Mouse (Mus musculus): ENCODE results near the gene Atg9b. TPM values are rescaled to one million over a fixed set of nuclear protein-coding genes. Genes with fewer than 3 reads are reported as not detected.

Atg9b gene
- total RNA-seq (2021): 1 to 10 TPM; 3.9 to 4.7 TPM

DNA sequence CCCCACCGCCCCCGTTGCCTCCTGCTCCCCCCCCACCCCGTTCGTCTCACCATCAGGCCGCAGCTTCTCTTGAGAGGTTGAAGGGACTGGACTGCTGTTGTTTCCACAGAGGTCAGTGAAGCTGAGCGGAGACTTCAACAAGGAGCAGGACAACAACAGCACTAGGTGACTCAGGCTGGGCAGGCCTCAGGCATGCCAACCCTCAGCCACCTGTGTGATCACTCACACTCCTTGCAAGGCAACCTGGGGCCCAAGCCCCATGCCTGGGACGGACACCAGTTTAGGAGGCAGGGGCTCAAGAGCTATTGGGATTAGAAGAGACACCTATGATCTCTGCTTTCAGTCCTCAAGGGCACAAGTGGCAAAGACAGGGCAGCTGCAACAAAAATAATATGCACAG, at the start of gene Atg9b:
Gene Atg9b, minus strand, starts transcription at position 280 of the 400 bp plus-strand sequence.
- intact Hi-C loops (cut with DNase I): no loop called here
- no peak for DNase-seq (ENCODE audit: extremely low spot score in 1 of 2, low spot score in 2 of 2)

DNA sequence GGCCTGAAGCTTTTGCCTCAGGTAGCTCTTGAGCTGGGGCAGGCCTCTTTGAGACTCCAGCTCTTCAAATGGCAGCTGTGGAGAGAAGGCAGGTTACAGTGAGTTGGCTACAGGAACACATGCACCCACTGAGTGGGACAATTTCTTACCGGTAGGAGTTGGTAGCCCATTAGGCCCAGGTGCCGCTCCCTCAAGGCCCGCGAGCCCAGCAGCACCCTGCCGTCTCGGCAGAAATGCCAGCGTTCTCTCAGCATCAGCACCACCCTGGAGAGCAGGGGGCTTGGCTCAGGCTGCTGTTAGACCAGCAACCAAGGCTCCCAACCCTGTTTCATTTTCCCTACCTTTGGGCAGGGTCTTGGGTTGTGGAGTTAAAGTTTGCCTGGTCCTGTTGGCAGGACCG, 49.2 kb upstream of the Atg9b start:
- no peak for DNase-seq (ENCODE audit: extremely low spot score in 1 of 2, low spot score in 2 of 2)
- intact Hi-C loops (cut with DNase I): no loop called here

DNA sequence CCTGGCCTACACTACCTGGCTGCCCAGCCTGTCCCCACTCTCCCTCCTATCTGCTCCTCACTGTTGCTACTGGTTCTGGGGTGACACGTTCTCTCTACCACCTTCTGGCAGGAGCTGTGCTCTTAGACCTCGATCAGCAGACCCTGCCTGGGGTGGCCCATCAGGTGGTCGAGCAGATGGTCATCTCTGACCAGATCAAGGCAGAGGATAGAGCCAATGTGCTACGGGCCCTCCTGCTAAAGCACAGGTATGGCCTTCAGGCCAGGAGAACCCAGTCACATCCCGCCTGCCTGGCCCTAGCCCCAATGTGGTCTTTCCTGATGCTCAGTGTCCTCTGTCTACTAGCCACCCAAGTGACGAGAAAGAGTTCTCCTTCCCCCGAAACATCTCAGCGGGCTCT, 42.0 kb upstream of the Atg9b start:
- intact Hi-C loops (cut with DNase I): no loop called here
- DNase-seq (ENCODE audit: extremely low spot score in 1 of 2, low spot score in 2 of 2): no peak

DNA sequence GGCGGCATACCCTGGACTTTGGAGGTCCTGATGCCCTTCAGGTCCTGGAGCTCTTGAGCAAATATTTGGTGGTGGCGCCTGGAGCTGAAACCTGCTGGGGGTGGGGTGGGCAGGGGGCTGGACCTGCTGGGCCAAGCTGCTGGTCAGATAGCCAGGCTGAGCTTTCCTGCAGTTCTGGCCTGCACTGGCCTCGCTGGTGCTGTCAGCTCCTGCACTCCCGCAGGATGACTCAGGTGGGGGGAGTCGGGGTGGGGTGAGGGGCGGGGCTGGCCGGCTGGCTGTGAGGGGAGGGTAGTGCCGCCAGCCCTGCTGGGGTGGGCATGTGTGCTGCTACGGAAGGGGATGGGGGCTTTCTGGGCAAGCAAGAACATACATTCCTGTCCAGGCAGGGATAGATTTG, 36.7 kb upstream of the Atg9b start:
- intact Hi-C loops (cut with DNase I): no loop called here

DNA sequence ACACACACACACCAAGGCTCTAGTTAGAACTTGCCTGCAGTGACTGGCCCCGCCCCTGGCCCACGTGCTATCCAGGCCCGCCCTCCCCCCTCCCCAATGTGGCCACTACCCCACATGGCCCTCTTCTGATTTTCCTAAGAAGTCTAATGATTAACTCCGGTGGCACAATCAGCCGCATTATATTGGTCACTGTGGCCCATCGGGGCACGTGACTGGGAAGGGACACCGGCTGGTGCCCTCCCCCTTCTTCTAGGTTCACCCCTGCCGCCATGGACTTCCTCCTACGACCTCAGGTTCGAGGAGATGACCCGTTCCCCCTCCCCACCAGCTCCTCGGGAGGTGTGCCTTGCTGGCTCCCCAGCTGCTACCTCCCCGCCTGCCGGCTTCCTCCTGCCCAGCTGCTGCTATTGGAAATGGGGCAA, 36.0 kb upstream of the Atg9b start:
- peak in 1 of 2 experiments; percentile 37 for DNase-seq (ENCODE audit: extremely low spot score in 1 of 2, low spot score in 2 of 2)
- intact Hi-C loops (cut with DNase I): no loop called here

More for the DNA sequence above, 36.7 kb upstream of the Atg9b start:
- no peak for DNase-seq (ENCODE audit: extremely low spot score in 1 of 2, low spot score in 2 of 2)

DNA sequence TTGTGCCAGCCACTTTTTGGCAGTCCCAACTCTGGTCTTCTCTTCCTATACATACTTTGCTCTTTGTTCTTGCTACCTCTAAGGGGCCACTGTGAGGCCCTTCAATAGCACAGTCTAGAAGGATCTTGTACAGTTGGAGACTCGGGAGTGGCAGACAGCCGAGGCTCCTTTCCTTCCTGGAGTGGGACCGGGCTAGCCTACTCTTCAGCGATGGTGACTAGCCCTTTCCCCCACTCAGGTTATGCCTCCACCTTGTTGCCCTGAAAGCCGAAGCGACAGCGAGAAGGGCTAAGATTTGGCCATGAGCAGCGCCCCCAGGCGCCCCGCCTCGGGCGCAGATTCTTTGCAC, 35.3 kb upstream of the Atg9b start:
- intact Hi-C loops (cut with DNase I): no loop called here
- DNase-seq (ENCODE audit: extremely low spot score in 1 of 2, low spot score in 2 of 2): no peak

DNA sequence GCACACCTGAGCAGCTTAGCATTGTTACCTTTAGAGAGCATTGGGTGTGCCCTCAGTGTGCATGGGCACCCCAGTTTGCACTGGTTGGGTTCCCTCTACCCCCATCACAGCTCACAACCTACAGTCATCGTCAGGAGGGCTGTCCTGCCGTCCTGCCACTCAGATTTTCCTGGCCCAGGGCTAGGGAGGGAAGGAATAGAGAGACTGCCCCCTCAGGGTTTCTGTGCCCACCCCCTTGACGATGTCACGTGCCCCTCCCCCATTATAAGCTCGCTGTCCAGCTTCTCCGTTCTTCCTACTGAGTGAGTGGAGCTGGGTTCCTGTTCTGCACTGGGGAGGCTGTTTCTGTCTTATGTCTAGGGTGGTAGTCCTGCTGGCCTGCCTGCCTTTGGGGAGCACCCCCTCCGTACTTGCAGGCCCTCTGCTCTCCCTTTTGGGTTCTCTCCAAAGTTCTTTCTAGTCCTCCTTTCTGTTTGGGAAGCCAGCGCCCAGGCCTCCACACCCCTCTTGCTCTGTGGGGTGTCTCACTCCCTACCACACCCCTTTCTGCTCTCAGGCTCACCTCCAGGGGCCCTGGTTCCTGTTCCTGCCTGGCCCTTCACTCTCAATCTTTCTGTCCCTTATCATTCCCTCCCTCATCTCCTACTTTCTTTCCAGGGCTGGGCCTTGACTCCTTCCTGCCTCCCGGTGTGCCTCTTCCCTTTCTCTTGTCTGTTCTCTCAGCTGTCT, 34.8 kb upstream of the Atg9b start:
- intact Hi-C loops (cut with DNase I): no loop called here
- DNase-seq (ENCODE audit: extremely low spot score in 1 of 2, low spot score in 2 of 2): peak in 1 of 2 experiments; percentile 45

DNA sequence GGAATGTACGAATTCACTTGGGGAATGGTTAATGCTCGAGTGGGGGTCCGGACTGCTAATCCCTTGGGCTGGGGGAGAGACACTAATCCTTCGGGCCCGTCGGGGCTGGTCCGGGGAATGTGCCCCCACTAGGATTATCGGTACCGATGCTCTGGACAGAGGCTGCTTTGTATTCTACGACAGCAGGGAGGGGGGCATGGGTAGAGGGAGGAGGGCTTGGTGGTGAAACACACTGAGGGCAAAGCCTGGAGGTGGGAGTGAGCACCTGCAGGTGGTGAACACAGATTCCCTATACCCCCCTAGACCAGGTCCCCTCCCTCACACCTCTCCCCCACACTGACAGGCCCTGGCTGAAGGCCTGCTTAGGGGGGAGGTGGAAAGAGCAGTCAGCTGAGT, 34.1 kb upstream of the Atg9b start:
- intact Hi-C loops (cut with DNase I): no loop called here
- DNase-seq (ENCODE audit: extremely low spot score in 1 of 2, low spot score in 2 of 2): peak in 1 of 2 experiments; percentile 31

DNA sequence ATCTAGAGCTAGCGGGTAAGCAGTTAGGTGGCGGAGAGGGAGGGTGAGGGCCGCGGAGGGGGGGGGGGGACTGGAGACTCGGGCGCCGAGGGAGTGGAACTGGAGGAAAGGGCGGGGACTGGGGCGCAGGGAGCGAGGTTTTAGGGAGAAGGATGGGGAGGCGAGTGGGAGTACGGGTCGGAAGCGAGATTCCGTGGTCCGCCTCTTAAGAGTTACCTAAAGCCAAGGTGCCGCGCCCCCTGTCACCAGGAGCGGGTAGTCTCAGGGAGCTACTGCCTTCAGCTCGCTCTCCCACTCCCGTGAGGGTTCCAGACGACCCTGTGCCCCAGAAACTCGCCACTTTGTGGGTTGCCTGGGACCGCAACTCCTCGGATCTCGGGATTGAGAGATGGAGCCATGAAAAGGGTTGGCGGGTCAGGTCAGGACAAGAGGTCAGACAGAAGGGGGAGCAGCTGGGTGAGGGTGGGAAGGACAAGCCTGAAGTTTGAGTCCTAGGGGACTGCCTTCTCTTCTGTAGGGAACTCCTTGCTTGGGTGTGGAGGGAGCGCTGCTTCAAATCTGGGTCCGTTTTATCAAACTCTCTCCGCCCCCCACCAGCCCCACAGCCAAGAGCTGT, 33.6 kb upstream of the Atg9b start:
- peak in 1 of 2 experiments; percentile 46 for DNase-seq (ENCODE audit: extremely low spot score in 1 of 2, low spot score in 2 of 2)
- intact Hi-C loops (cut with DNase I): loop anchor here (2.0 kb wide), 1 partner anchor 19 kb away; the partner anchor contains the start of gene Fastk

DNA sequence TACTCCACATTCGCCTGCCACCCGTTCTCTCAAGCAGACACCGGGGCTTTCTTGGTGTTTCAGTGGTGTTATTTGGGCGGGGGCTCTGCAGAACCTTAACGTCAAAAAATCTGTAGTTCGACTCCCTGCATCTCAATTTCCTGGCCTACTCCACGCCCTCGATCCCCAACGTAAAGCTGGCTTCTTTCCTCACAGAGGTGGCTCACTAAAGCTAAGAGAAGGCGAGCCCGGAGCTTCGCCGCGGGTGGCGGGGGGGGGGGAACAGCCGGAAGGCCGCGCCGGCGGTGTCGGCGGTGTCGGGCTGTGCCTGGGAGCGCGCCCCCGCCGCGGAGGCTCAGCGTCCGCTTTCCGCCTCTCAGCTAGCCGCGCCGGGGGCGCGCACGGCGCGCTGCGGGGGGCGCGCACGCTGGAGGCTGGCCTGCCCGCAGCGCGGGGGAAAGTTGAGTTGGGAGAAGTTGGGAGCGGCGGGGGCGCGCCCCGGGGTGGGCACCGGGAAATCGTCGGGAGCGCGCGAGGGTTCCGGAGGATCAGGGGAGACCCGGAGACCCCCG, 33.0 kb upstream of the Atg9b start:
- peak; percentile 44 to 92 for DNase-seq (ENCODE audit: extremely low spot score in 1 of 2, low spot score in 2 of 2)

DNA sequence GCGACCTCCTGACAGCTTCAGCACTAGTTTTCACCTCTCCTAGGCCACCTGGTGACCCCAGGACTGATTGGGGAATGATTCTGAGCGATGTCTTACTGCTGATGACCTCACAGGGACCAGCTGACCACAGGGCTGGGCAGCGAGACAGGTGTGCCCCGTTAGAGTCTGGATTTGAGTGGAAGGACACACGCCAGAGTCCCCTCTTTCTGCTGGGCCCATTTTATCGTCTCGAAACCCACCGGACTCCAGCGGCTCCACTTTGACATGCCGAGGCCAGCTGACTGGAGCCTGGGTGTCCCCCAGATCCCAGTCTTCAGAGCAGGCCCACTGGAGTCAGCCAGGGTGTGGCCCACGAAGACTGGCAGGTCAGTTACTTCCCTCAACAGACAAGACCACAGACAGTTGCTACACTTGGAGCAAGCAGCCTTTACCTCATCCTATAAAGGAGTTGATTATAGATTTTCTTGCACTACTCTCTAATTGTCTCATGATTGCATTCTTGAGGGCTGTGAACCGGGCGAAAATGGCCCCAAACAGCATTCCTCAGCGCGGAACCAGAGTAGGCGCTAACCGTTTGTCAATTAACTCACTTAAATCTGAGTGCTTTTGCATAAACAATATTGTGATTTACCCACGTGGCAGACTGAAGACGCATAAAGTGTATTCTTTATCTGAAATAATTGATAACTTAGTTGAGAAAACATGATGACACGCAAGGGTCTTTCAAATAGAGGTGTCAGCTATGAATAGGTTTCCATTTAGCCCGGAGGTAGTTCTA, 32.2 kb upstream of the Atg9b start:
- DNase-seq (ENCODE audit: extremely low spot score in 1 of 2, low spot score in 2 of 2): no peak
- intact Hi-C loops (cut with DNase I): loop anchor here (2.0 to 5.0 kb wide), 2 partner anchors 21 to 53 kb away; partner anchors contain the start of gene Fastk

More for the DNA sequence above, 33.0 kb upstream of the Atg9b start:
- intact Hi-C loops (cut with DNase I): loop anchor here (2.0 to 5.0 kb wide), 2 partner anchors 20 to 52 kb away; partner anchors contain the start of gene Fastk

DNA sequence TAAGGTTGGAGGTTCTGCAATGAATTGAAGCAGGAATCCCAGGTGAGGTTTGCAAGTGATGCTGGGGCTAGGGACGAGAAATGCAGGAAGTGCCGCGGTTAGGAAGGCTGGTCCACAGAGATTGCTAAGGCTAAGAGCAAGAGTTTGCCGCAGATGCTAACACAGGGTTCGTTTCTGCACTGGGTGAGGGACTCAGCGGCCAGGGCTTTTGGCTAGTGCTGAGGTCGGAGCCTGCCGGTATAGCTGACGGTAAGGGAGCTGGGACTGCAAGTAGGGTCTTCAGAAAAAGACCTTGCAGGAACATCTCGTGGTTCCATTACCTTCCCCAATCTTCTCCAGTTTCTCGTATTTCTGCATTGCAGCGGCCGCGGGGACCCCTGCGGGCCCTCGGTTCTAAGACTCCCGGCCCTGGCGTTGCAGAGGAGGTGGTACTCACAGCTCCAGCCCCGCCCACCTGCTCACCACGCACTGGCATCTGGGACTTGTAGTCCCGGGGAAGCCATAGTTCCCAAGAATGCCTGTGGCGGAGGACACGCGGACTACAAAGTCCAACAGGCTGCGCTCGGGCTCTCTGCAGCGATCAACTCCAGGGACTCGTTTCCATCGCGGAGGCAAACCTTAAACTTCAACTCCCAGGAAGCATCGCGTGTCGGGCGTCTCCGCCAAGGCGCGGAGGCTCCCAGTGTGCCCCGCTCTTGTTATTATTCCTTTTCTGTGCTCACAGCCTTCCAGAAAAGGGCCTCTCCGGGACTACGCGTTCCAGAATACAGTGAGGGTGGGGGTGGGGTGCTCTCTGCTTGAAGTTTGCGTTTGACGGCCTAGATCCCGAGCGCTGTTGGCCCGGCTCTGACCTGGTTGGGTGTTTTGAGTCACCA, 31.4 kb upstream of the Atg9b start, which contains the start of the genes Cdk5 and Slc4a2:
Gene Cdk5, minus strand, starts transcription at position 402 of the 875 bp plus-strand sequence.
Gene Slc4a2, plus strand, starts transcription at position 709 of the 875 bp plus-strand sequence.
- peak; percentile 99 for DNase-seq (ENCODE audit: extremely low spot score in 1 of 2, low spot score in 2 of 2)
- intact Hi-C loops (cut with DNase I): loop anchor here (2.0 to 5.0 kb wide), 2 partner anchors 21 to 54 kb away; partner anchors contain the start of gene Fastk

DNA sequence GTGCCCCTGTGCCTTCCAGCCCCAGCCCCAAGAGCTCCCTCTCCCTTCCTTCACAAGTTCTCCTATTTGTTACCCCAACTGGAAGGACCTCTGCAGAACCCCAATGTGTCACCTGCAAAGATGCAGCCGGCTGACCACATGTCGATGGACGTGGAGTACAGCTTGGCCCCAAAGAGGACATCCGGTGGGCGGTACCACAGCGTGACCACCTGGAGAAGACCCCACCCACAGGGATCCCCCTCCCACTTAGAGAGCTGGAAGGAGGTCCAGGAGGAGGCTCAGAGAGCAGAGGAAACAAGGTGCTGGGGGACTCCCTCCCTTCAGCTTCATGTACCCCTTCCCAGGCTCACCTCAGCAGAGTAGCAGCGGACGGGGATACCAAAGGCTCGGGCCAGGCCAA, 28.4 kb upstream of the Atg9b start:
- intact Hi-C loops (cut with DNase I): loop anchor here (5.0 kb wide), 1 partner anchor 57 kb away; no protein-coding TSS in a partner anchor
- no peak for DNase-seq (ENCODE audit: extremely low spot score in 1 of 2, low spot score in 2 of 2)

DNA sequence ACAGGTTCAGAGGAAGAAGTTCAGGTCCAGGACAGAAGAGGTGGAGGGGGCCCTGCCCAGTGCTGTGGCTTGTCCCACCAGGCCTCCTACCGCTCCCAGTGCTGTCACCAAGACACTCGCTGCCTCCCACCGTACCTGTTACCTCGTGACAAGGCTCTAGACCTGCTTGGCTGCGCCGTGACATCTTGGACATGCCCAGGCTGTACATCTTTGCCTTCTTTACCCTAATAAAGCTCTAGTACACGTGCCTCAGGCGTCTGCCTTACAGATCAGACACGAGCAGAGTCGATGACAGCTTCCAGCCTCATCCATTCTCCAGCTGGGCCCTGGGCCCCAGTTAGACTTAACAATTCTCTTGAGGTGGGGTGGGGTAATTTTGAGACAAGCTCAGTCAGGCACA, 25.6 kb upstream of the Atg9b start:
- intact Hi-C loops (cut with DNase I): no loop called here
- DNase-seq (ENCODE audit: extremely low spot score in 1 of 2, low spot score in 2 of 2): no peak

DNA sequence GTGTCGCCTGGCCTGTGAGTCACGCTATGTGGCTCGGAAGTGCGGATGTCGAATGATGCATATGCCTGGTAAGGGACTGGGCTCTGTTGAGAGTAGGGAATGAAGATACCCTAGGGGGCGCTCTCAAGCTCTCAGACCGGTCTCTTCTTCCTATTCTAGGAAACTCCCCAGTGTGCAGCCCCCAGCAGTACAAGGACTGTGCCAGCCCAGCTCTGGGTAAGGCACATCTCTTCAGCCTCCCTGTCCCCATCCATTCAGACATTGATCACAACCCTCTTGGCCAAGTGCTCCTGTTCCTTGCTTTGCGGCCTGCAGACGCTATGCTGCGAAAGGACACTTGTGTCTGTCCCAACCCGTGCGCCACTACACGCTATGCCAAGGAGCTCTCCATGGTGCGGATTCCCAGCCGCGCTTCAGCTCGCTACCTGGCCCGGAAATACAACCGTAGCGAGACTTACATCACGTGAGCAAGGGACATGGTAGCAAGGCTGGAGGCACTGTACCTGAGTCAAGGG, 24.3 kb upstream of the Atg9b start:
- intact Hi-C loops (cut with DNase I): no loop called here
- DNase-seq (ENCODE audit: extremely low spot score in 1 of 2, low spot score in 2 of 2): peak; percentile 50 to 74

DNA sequence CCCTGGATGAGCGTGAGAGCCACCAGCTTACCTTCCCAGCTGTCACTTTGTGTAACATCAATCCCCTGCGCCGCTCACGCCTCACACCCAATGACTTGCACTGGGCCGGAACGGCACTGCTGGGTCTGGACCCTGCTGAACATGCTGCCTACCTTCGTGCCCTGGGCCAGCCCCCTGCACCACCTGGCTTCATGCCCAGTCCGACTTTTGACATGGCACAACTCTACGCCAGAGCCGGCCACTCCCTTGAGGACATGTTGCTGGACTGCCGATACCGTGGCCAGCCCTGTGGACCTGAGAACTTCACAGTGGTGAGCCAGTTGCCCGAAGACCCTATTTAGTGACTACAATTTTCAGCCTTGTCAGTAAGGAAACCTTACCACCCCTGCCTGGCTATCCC, 22.0 kb upstream of the Atg9b start:
- DNase-seq (ENCODE audit: extremely low spot score in 1 of 2, low spot score in 2 of 2): no peak
- intact Hi-C loops (cut with DNase I): no loop called here

DNA sequence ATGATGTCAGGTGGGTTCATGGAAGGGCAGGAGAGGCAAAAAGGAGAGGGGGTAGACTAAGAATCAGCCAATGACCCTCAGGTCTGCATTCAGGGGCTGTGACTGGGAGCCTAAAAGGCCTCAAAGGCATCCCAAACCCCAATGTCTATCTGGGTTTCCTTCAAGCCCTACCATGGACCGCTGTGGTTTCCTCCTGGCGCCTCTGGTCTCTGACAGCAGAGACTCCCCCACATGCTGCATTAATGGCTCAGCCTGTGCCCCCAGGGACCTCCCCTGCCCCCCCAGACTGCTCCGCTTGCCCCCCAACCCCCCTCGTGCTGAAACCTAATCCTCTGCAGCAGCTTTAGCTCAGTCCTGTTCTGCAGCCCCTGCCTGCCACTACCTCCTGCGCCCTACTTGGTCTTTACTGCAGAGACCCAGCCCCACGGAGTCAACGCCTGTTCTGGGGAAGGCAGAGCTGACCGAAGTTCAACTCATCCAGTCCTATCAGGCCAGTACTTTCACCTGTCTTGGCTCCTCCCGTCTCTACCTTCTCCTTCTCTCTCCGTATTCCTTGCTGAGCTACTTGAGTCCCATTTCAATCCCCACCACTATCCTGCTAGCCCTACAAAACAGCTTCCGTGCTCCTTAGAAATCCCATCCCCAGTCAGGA, 21.2 kb upstream of the Atg9b start, which contains the start of gene Asic3:
Gene Asic3, plus strand, starts transcription at position 351 of the 652 bp plus-strand sequence.
- DNase-seq (ENCODE audit: extremely low spot score in 1 of 2, low spot score in 2 of 2): no peak
- intact Hi-C loops (cut with DNase I): no loop called here
